Mouse (Mus musculus) hindbrain, embryonic 16.5 days (tissue): Measurements from ENCODE around the gene Tmem131. TPM values are rescaled to one million over a fixed set of nuclear protein-coding genes. Genes with fewer than 3 reads are reported as not detected.

Source experiments
- ATAC-seq: fragments of 200-750 bp; cut with Nextera tagmentation; 2 replicates; pipeline ENCODE4 v1.8.0; 2017; ENCODE audit warnings: moderate TSS enrichment, moderate library complexity
- H3K27ac ChIP-seq: fragments of 300-500 bp; sonication (generic); 2 replicates; pipeline ENCODE4 v1.5.1; 2014; ENCODE audit warnings: low read depth, mild to moderate bottlenecking, control low read depth, low read length, moderate library complexity
- H3K27me3 ChIP-seq: fragments of 300-500 bp; sonication (generic); replicated peaks from 2 replicates; pipeline ENCODE4 v1.6.1; 2014; ENCODE audit warnings: low read length; ENCODE audit not compliant: control insufficient read depth, insufficient read depth
- H3K36me3 ChIP-seq: fragments of 300-500 bp; sonication (generic); 2 replicates; pipeline ENCODE4 v1.6.1; 2014; ENCODE audit warnings: mild to moderate bottlenecking, low read length, moderate library complexity, mixed read lengths; ENCODE audit not compliant: control insufficient read depth, insufficient read depth
- H3K4me1 ChIP-seq: fragments of 300-500 bp; sonication (generic); 2 replicates; pipeline ENCODE4 v1.6.1; 2014; ENCODE audit warnings: low read depth, low read length; ENCODE audit not compliant: control insufficient read depth, insufficient read depth
- H3K4me2 ChIP-seq: fragments of 300-500 bp; sonication (generic); 2 replicates; pipeline ENCODE4 v1.6.1; 2014; ENCODE audit warnings: mild to moderate bottlenecking, low read length, control low read depth, moderate library complexity
- H3K4me3 ChIP-seq: fragments of 300-500 bp; sonication (generic); 2 replicates; pipeline ENCODE4 v1.5.1; 2014; ENCODE audit warnings: mild to moderate bottlenecking, low read length, control low read depth, moderate library complexity
- H3K9ac ChIP-seq: fragments of 300-500 bp; sonication (generic); 2 replicates; pipeline ENCODE4 v1.6.1; 2014; ENCODE audit warnings: low read depth, mild to moderate bottlenecking, control low read depth, low read length, moderate library complexity
- H3K9me3 ChIP-seq: fragments of 300-500 bp; sonication (generic); 2 replicates; pipeline ENCODE4 v1.6.1; 2014; ENCODE audit warnings: mild to moderate bottlenecking, low read length, moderate library complexity; ENCODE audit not compliant: control insufficient read depth
- WGBS: fragments of 180-500 bp; shearing (Covaris S2); extraction: QIAGEN DNeasy Blood & Tissue Kit; methylation state at CpG from one replicate; pipeline ENCODE4 v1.1.7; 2014; 5-methylcytosine and 5-hydroxymethylcytosine counted together
- polyA plus RNA-seq: library from polyadenylated mRNA; unstranded; fragments of >200 nt; fragmentation: Nextera tagmentation; extraction: Ambion mirVana; gene quantifications from 2 replicates; pipeline ENCODE4 v1.2.1, GENCODE M21; 2015

Tmem131 gene
- polyA plus RNA-seq, 1 experiment from 2014 or later, result 10.0 TPM

GRCm38 (mm10) chr1:36766431-36767205, 176.8 kb downstream of the Tmem131 start:
- Histone ChIP-seq H3K9me3 (no peaks in the 10 kb centered on the region), H3K36me3 (no peaks in the 10 kb centered on the region), H3K27me3 (no peaks in the 10 kb centered on the region), H3K9ac (no peak overlapping the region), H3K4me2 (no peak overlapping the region), H3K4me3 (no peak overlapping the region), H3K4me1 (no peaks in the 10 kb centered on the region), H3K27ac (no peak overlapping the region)
- ATAC-seq, result no peak
- WGBS, result 74% methylated on average over 4 of the region's 4 CpGs

- Histone ChIP-seq H3K36me3 (no peaks in the 10 kb centered on the region), H3K27me3 (no peaks in the 10 kb centered on the region), H3K9ac (no peak within 1 kb of the TSS), H3K4me1 (no peaks in the 10 kb centered on the region), H3K9me3 (no peaks in the 10 kb centered on the region), H3K4me2 (no peak within 1 kb of the TSS), H3K27ac (no peak within 1 kb of the TSS), H3K4me3 (no peak within 1 kb of the TSS)
- WGBS, result 86% methylated on average over 11 of the region's 11 CpGs
- ATAC-seq, result no peak
These were observed 181.9 kb downstream of the Tmem131 start, which contains the start of gene Zap70 for GRCm38 (mm10) chr1:36761568-36761967. Gene Zap70 (plus strand): TSS chr1:36761798.

GRCm38 (mm10) chr1:36761061-36761460, 182.4 kb downstream of the Tmem131 start:
- 84% methylated on average over 8 of the region's 8 CpGs for WGBS
- no peaks in the 10 kb centered on the region for H3K36me3 ChIP-seq
- H3K27me3 ChIP-seq, result no peaks in the 10 kb centered on the region
- no peaks in the 10 kb centered on the region for H3K9me3 ChIP-seq
- no peak overlapping the region for H3K4me2 ChIP-seq
- no peak overlapping the region for H3K4me3 ChIP-seq
- ATAC-seq, result no peak
- H3K9ac ChIP-seq, result no peak overlapping the region
- H3K27ac ChIP-seq, result no peak overlapping the region
- H3K4me1 ChIP-seq, result no peaks in the 10 kb centered on the region

GRCm38 (mm10) chr1:36760401-36760800, 183.1 kb downstream of the Tmem131 start:
- Histone ChIP-seq H3K27me3 (no peaks in the 10 kb centered on the region), H3K9me3 (no peaks in the 10 kb centered on the region), H3K4me3 (no peak overlapping the region), H3K4me1 (no peaks in the 10 kb centered on the region), H3K4me2 (no peak overlapping the region), H3K36me3 (no peaks in the 10 kb centered on the region), H3K9ac (no peak overlapping the region), H3K27ac (no peak overlapping the region)
- no peak for ATAC-seq
- WGBS, result 85% methylated on average over 9 of the region's 9 CpGs

- Histone ChIP-seq H3K4me1 (no peaks in the 10 kb centered on the region), H3K4me2 (no peak overlapping the region), H3K27me3 (no peaks in the 10 kb centered on the region), H3K9me3 (no peaks in the 10 kb centered on the region), H3K36me3 (no peaks in the 10 kb centered on the region), H3K27ac (no peak overlapping the region), H3K9ac (no peak overlapping the region), H3K4me3 (no peak overlapping the region)
- no peak for ATAC-seq
- 89% methylated on average over 18 of the region's 18 CpGs for WGBS
These were observed 184.4 kb downstream of the Tmem131 start for GRCm38 (mm10) chr1:36759076-36759475.

- Histone ChIP-seq H3K9ac (no peak overlapping the region), H3K4me1 (no peaks in the 10 kb centered on the region), H3K4me2 (no peak overlapping the region), H3K27ac (no peak overlapping the region), H3K27me3 (no peaks in the 10 kb centered on the region), H3K36me3 (no peaks in the 10 kb centered on the region), H3K9me3 (no peaks in the 10 kb centered on the region), H3K4me3 (no peak overlapping the region)
- ATAC-seq, result no peak
- WGBS, result 92% methylated on average over 9 of the region's 9 CpGs
These were observed 184.9 kb downstream of the Tmem131 start for GRCm38 (mm10) chr1:36758553-36758952.

- Histone ChIP-seq H3K4me2 (no peak overlapping the region), H3K27me3 (no peaks in the 10 kb centered on the region), H3K4me1 (no peaks in the 10 kb centered on the region), H3K9me3 (no peaks in the 10 kb centered on the region), H3K27ac (no peak overlapping the region), H3K36me3 (no peaks in the 10 kb centered on the region), H3K9ac (no peak overlapping the region), H3K4me3 (no peak overlapping the region)
- 81% methylated on average over 6 of the region's 6 CpGs for WGBS
- no peak for ATAC-seq
These were observed 189.4 kb downstream of the Tmem131 start for GRCm38 (mm10) chr1:36753932-36754675.

GRCm38 (mm10) chr1:36746452-36746851, 197.0 kb downstream of the Tmem131 start:
- H3K27ac ChIP-seq, result no peak overlapping the region

GRCm38 (mm10) chr1:36745661-36746060, 197.8 kb downstream of the Tmem131 start:
- H3K27ac ChIP-seq, result no peak overlapping the region
- no peak for ATAC-seq
- no peak overlapping the region for H3K9ac ChIP-seq
- no peak overlapping the region for H3K4me2 ChIP-seq
- no peaks in the 10 kb centered on the region for H3K27me3 ChIP-seq
- H3K4me1 ChIP-seq, result peaks cover 10% of the 10 kb centered on the region
- 31% methylated on average over 4 of the region's 4 CpGs for WGBS
- H3K9me3 ChIP-seq, result no peaks in the 10 kb centered on the region
- no peaks in the 10 kb centered on the region for H3K36me3 ChIP-seq
- no peak overlapping the region for H3K4me3 ChIP-seq

More at GRCm38 (mm10) chr1:36746452-36746851, 197.0 kb downstream of the Tmem131 start:
- Histone ChIP-seq H3K36me3 (no peaks in the 10 kb centered on the region), H3K9me3 (no peaks in the 10 kb centered on the region), H3K9ac (no peak overlapping the region), H3K4me1 (peaks cover 10% of the 10 kb centered on the region), H3K27me3 (no peaks in the 10 kb centered on the region), H3K4me3 (no peak overlapping the region), H3K4me2 (no peak overlapping the region)
- ATAC-seq, result no peak
- WGBS, result 43% methylated on average over 15 of the region's 15 CpGs
